Mouse (Mus musculus) erythroblast, embryonic 14.5 days (primary cell): ENCODE measurements at regions not wholly inside any gene's neighbourhood (a gene's known extent, or its start where the extent isn't known, plus 50 kb on each side); places are given as distances from the start of the nearest gene placed in this dataset.

Experiments used
- GATA1 ChIP-seq: IDR thresholded peaks from 2 replicates; pipeline ENCODE4 v1.6.1; 2012; ENCODE audit warnings: low read length, inconsistent platforms, mixed read lengths
- TAL1 ChIP-seq: IDR thresholded peaks from 3 replicates; pipeline ENCODE4 v1.6.1; 2012; ENCODE audit warnings: low read length, inconsistent platforms, mixed read lengths

- TF ChIP-seq GATA1 (no peak), TAL1 (no peak)
Observed at GRCm38 (mm10) chr6:31210209-31210714, 188.3 kb upstream of the Mkln1 start.
